Mouse (Mus musculus): Measurements from ENCODE around the gene Oog3. TPM values are rescaled to one million over a fixed set of nuclear protein-coding genes. Genes with fewer than 3 reads are reported as not detected.

The Oog3 gene
- not detected for polyA plus RNA-seq (2014; fragmentation: Illumina TruSeq; extraction: RNeasy Lipid Tissue Mini Kit (QIAGEN cat#74804); ENCODE audit: low read depth, low replicate concordance)

GRCm38 (mm10) chr4:144162563-144162962 lies at the start of gene Oog3:
Gene Oog3 (minus strand): TSS chr4:144162663.

DNA sequence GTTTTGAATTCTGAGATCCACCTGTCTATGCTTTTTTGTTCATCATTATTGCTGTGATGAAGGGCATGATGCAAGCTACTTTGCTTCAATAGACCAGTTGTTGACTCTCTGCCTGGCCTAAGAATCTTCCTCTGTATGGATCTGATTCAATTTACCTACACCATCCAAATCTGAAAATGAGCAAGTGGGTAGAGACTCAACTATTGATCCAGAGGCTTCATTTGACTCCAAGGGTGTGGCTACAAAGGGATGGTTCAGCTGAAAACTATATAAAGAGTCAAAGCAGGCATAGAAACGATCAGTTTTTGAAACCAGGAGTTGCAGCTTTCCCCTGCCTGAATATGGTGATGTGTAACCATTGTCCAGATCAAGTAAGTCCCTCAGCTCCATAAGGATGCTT lies 28.0 kb upstream of the Oog3 start, which contains the start of gene Oog2:
Oog2 (plus strand) TSS at position 301 of the 400 bp plus-strand sequence.

Other genes with a start within 250 kb of the Oog3 start
- gene Pramef25, start 211.6 kb downstream of the Oog3 start, polyA plus RNA-seq (2014; fragmentation: Illumina TruSeq; extraction: RNeasy Lipid Tissue Mini Kit (QIAGEN cat#74804); ENCODE audit: low read depth, low replicate concordance): not detected
- not detected for gene Gm13101, start 195.7 kb downstream of the Oog3 start, polyA plus RNA-seq (2014; fragmentation: Illumina TruSeq; extraction: RNeasy Lipid Tissue Mini Kit (QIAGEN cat#74804); ENCODE audit: low read depth, low replicate concordance)
- not detected for gene Pramef17, start 168.3 kb downstream of the Oog3 start, polyA plus RNA-seq (2014; fragmentation: Illumina TruSeq; extraction: RNeasy Lipid Tissue Mini Kit (QIAGEN cat#74804); ENCODE audit: low read depth, low replicate concordance)
- gene Pramel4, start 103.5 kb downstream of the Oog3 start, polyA plus RNA-seq (2014; fragmentation: Illumina TruSeq; extraction: RNeasy Lipid Tissue Mini Kit (QIAGEN cat#74804); ENCODE audit: low read depth, low replicate concordance): not detected
- gene Gm13102, start 56.2 kb downstream of the Oog3 start, polyA plus RNA-seq (2014; fragmentation: Illumina TruSeq; extraction: RNeasy Lipid Tissue Mini Kit (QIAGEN cat#74804); ENCODE audit: low read depth, low replicate concordance): not detected
- gene Oog2, start 28.1 kb upstream of the Oog3 start, polyA plus RNA-seq (2014; fragmentation: Illumina TruSeq; extraction: RNeasy Lipid Tissue Mini Kit (QIAGEN cat#74804); ENCODE audit: low read depth, low replicate concordance): not detected
- not detected for gene C87977, start 50.7 kb upstream of the Oog3 start, polyA plus RNA-seq (2014; fragmentation: Illumina TruSeq; extraction: RNeasy Lipid Tissue Mini Kit (QIAGEN cat#74804); ENCODE audit: low read depth, low replicate concordance)
- not detected for gene Pramel5, start 117.8 kb upstream of the Oog3 start, polyA plus RNA-seq (2014; fragmentation: Illumina TruSeq; extraction: RNeasy Lipid Tissue Mini Kit (QIAGEN cat#74804); ENCODE audit: low read depth, low replicate concordance)
- not detected for gene Gm13128, start 167.6 kb upstream of the Oog3 start, polyA plus RNA-seq (2014; fragmentation: Illumina TruSeq; extraction: RNeasy Lipid Tissue Mini Kit (QIAGEN cat#74804); ENCODE audit: low read depth, low replicate concordance)
- gene Gm13119, start 195.3 kb upstream of the Oog3 start, polyA plus RNA-seq (2014; fragmentation: Illumina TruSeq; extraction: RNeasy Lipid Tissue Mini Kit (QIAGEN cat#74804); ENCODE audit: low read depth, low replicate concordance): not detected
- gene Pramef20, start 215.3 kb upstream of the Oog3 start, polyA plus RNA-seq (2014; fragmentation: Illumina TruSeq; extraction: RNeasy Lipid Tissue Mini Kit (QIAGEN cat#74804); ENCODE audit: low read depth, low replicate concordance): not detected
- not detected for gene Pramef12, start 245.8 kb upstream of the Oog3 start, polyA plus RNA-seq (2014; fragmentation: Illumina TruSeq; extraction: RNeasy Lipid Tissue Mini Kit (QIAGEN cat#74804); ENCODE audit: low read depth, low replicate concordance)